Mouse (Mus musculus): ENCODE data around the gene Dydc2.

Gene Dydc2

GRCm38 (mm10) chr14:41035146-41035798, 33.7 kb downstream of the Dydc2 start:
- DNase-seq (ENCODE audit: low spot score in 2 of 2), result peak in 1 of 2 experiments; percentile 19

GRCm38 (mm10) chr14:41033135-41034110, 35.6 kb downstream of the Dydc2 start:
- peak in 1 of 2 experiments; percentile 38 for DNase-seq (ENCODE audit: low spot score in 2 of 2)

- no peak for DNase-seq (ENCODE audit: low spot score in 2 of 2)
These were observed 38.0 kb downstream of the Dydc2 start for GRCm38 (mm10) chr14:41030989-41031513.

GRCm38 (mm10) chr14:41029303-41029702, 39.7 kb downstream of the Dydc2 start:
- no peak for DNase-seq (ENCODE audit: low spot score in 2 of 2)

GRCm38 (mm10) chr14:41025594-41026284, 43.3 kb downstream of the Dydc2 start:
- no peak for DNase-seq (ENCODE audit: low spot score in 2 of 2)

- DNase-seq (ENCODE audit: low spot score in 2 of 2), result no peak
These were observed 43.9 kb downstream of the Dydc2 start for GRCm38 (mm10) chr14:41025087-41025486.

- DNase-seq (ENCODE audit: low spot score in 2 of 2), result no peak
These were observed 47.8 kb downstream of the Dydc2 start for GRCm38 (mm10) chr14:41021246-41021645.

GRCm38 (mm10) chr14:41017460-41017859, 51.5 kb downstream of the Dydc2 start:
- no peak for DNase-seq (ENCODE audit: low spot score in 2 of 2)

DNA sequence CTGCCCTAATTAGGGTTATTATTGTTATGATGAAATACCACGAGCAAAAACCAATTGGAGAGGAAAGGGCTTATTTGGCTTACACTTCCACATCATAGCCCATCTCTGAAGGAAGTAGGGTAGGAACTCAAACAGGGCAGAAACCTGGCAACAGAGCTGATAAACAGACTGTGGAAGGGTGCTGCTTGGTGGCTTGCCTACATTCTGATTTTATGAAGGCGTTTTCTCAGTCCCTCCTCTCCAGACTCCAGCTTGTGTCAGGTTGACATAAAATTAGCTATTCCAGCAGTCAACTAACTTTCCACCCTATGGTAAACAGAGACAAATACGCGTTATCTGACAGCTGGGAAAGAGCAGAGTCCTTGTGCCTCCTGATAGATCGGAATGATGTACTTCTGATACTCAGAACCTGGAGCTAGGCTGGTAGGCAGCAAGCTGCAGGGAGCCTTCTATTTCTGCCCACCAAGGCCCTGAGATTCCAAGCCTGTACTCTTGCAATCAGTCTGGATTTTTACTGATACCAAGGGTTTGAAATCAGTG, 54.2 kb downstream of the Dydc2 start:
- no peak for DNase-seq (ENCODE audit: low spot score in 2 of 2)

- peak; percentile 80 to 82 for DNase-seq (ENCODE audit: low spot score in 2 of 2)
These were observed 55.1 kb downstream of the Dydc2 start, which contains the start of gene Fam213a for GRCm38 (mm10) chr14:41013630-41014613. Fam213a (minus strand) TSS chr14:41013788.

- no peak for DNase-seq (ENCODE audit: low spot score in 2 of 2)
These were observed 55.9 kb downstream of the Dydc2 start for GRCm38 (mm10) chr14:41013143-41013542.

GRCm38 (mm10) chr14:41011916-41012315, 57.1 kb downstream of the Dydc2 start:
- DNase-seq (ENCODE audit: low spot score in 2 of 2), result no peak

GRCm38 (mm10) chr14:41008138-41008537, 60.9 kb downstream of the Dydc2 start:
- DNase-seq (ENCODE audit: low spot score in 2 of 2), result no peak

- no peak for DNase-seq (ENCODE audit: low spot score in 2 of 2)
These were observed 61.4 kb downstream of the Dydc2 start for GRCm38 (mm10) chr14:41007641-41008040.

- DNase-seq (ENCODE audit: low spot score in 2 of 2), result no peak
These were observed 62.1 kb downstream of the Dydc2 start for GRCm38 (mm10) chr14:41006899-41007298.

DNA sequence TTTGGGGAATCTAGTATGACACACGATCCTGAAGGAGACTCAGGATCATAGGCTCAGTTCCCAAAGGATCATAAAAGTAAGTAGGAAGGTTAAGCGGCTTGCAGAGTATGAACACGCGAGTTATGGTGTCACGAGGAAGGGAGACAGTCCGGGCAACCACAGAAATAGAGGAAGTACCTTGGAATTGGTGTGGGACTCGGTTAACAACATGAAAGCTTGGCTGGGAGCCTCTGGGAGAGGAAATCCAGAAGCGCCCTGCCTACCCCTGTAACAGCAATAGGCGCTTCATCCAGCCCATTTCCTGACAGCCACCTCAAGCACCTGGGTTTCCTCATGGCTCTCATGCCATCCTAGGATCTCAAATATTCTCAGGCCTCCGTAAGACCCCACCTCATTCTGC, 62.7 kb downstream of the Dydc2 start:
- no peak for DNase-seq (ENCODE audit: low spot score in 2 of 2)

DNA sequence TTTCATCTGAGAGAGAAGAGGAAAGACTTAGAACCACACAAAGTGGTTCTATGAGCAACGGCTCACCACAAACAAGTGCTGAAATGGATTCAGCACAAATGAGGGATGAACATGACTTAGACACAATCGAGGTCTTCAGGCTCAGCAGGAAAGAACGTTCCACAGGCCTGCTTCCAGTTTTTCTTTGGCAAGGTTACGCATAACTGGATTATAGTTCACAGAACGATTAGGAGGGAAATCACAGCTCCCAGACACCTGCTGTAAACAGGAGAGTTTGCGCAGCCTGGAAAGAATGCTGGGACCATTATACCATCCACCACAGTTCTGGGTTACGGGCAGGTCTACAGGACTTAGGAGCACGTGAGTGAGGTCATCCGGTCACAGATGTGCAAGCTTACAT, 63.3 kb downstream of the Dydc2 start:
- no peak for DNase-seq (ENCODE audit: low spot score in 2 of 2)

DNA sequence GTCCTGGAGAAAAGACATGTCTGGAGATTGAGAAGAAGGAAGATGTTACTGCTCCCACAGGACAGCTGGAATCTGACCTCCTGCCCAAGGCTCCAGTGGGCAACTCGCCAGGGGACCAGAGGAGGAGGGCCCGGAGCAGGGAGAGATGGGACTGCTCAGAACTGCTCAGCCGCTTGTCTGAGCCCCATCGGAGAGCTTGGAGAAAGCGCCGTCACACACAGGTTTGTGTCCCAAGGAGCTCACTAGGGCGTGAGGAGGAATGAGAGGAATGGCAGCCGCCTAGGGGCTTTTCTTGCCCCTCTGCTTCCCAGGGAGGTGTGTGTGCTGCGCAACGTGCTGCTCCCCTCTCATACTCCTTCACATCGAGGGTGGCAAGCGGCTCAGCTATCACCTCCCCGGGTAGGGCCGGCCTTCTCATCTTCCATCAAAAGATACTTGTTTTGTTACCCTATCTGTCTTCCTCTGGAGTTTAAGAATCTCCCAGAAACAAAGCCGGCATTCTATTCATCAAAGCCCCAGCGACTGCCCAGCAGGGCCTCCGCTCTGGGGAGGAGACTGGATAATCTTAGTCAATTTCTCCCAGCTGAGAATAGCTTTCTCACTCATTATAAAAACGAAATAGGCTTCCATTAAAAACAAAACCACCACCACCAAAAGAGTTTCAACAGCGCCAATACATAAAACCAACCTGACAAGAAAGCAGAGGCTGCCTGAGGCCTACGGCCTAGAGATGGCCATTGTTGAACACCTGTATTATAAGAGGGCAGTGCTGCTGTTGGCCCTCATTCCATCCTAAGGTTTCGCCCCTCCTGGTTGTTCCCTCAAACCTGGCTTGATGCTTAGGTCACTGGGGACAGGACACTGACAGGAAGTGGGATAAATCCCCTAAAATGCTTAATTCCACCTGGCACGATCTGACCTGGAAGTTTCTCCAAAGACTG, 64.5 kb downstream of the Dydc2 start:
- no peak for DNase-seq (ENCODE audit: low spot score in 2 of 2)

GRCm38 (mm10) chr14:41001576-41001975, 67.4 kb downstream of the Dydc2 start:
- DNase-seq (ENCODE audit: low spot score in 2 of 2), result no peak

Data from urinary bladder, adult 18-20 months (tissue).